Mouse (Mus musculus) cerebellum, adult 18-20 months (tissue): ENCODE measurements around the gene P2rx1.
A peak's percentile ranks its signal among the peaks of the same experiment; 100 is the strongest.

Experiments used
- DNase-seq, 2 experiments: peaks; one replicate each; pipeline ENCODE4 v3.0.0; 2021

P2rx1 gene

DNA sequence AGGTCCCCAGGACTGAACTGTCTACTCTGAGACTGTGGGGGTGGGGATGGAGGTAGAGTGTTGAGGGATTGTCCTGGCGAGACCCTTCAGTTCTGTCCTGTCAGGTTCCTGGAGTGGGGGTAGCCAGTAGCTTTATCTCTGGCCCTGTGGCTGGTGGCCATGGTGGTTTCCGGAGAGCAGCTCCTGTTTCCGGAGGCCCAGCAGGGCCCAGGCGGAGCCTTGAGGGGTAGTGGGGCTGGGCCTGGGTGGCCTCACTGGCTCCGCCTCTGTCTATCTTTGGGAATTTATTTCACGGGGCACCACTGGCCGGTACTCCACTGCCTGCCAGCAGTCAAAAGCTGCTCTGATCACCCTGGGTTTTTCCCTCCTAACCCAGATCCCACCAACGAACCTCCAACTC, at the start of gene P2rx1:
P2rx1 (plus strand) TSS at position 333 of the 400 bp plus-strand sequence.
- no peak for DNase-seq

DNA sequence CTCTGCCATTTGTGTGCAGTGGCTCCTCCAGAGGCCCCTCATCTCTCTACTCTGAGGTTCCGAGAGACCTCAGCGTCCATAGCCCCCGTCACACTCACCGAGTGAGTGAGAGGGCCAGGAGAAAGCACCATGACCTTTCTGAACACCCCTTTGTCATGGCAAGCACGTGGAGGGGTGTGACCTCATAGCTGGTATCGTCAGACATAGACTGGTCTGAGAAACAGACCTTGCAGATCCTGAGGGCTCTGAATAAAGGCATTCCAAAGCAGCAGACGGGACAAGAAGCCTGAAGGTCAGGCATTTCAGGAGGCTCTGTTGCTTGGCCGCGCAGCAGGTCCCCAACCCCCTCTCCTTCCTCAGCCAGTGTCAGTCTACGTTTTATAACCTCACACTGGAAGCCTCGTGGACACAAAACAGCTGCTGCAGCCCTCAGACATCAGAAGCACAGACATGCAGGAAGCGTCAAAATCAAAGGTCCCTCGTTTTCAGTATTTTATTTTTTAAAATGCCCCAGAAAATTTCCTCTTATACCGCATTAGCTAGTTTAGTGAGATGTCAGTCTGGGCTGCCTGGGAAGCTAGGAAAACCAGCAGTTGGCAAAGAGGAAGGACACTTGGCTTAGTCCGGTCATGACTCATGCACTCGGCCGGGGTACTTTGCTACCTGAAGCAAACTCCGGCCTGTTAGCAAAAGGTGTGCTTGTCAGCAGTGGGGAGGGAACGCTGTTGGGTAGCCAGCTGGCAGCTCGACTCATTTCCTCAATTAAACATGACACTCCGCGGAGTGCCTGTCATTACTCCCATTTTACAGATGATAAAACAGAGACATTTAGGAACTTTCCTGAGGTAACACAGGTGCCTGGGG, 47.5 kb upstream of the P2rx1 start:
- DNase-seq, result peak; percentile 39 to 44

- no peak for DNase-seq
Measured at GRCm38 (mm10) chr11:72952226-72952625, 46.7 kb upstream of the P2rx1 start.

GRCm38 (mm10) chr11:72952697-72953096, 46.2 kb upstream of the P2rx1 start:
- no peak for DNase-seq

DNA sequence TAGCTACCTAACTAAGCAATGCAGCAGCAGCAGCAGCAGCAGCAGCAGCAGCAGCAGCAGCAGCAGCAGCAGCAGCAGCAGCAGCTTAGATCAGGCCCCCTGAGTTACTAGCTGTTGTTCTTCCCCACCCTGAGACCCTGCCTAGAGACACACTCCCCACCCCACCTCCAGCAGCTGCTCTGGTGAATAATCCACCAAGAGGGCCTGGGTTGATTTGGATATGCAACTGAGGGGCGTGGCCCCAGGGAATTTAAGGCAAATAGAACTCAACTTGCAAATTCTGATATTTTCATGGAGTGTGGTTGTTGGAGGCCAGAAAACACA, 45.8 kb upstream of the P2rx1 start:
- no peak for DNase-seq

DNA sequence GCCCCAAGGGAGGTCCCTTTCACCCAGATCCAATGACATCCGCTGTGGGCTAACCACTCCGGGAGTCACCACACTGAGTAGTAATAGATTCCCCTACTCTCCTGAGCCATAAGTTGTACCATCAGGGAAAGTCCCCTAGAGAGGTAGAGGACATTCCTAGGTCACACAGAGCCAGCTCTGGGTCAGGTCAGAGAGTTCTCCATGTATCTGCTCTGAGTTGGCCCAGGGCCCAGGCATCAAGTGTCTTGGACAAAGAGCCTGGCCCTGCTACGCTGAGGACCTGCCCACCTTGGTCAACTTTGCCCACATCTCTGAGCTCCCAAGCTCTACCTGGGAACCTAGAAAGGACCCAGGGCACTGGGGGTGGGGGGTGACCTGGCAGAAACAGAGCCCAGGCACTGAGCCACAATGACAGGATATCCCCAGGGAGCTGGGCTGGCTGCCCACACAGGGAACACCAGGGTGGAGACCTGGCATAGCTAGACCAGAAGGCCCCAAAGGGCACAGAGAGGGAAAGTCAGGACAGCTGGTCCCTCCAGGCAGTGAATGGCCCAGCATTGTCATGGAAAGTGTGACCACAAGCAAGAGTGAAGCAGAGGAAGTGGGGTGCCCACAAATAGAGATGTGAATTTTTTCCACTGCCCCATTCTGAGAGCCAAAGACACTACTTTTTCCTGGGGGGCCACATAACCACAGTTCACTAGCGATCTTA, 45.3 kb upstream of the P2rx1 start:
- DNase-seq, result peak; percentile 23 to 39

DNA sequence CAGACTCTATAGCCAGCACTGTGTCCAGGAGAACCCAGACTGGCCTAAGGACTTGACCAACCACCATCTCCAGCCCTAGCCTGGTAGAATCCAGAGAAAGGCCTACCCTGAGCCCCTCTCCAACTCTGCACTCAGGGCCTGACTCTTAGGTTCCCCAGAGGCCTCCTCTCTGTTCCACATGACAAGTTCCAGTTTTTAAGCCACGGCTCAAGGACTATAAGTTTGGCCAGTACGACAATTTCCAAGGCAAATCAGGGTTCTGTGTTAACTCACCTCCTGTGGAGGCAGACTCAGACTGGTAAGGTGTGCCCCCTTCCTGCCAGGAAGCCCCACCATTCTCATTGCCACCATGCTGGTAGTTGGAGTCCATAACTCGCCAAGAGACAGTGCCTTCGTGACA, 44.7 kb upstream of the P2rx1 start:
- DNase-seq, result no peak

DNA sequence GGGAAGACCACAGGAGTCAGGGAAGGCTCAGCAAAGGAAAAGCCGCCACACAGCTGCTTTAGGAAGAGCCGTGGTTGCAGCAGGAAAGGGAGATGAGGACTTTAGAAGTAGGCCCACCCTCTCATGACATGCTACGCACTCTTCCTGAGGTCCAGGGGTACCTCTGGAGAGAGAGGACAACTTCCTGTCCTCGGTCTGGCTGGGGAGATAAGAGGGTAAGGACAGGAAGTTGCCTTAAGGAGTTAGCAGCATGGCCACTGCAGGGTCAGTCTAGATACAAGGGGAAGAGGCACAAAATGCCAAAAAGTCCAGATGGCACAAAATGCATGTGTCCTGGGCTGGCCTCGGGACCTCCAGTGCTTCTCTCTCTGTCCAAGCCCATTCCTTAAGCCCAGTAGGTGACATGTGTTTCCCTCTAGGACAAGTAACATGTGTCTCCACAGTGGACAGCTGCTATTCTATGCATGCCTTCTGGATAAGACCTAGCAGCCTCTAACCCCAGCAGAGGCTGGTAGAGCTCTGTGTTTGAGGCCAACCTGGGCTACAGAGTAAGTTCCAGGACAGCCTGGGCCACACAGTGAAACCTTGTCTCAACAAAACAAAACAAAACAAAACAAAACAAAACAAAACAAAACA, 43.4 kb upstream of the P2rx1 start:
- DNase-seq, result no peak

DNA sequence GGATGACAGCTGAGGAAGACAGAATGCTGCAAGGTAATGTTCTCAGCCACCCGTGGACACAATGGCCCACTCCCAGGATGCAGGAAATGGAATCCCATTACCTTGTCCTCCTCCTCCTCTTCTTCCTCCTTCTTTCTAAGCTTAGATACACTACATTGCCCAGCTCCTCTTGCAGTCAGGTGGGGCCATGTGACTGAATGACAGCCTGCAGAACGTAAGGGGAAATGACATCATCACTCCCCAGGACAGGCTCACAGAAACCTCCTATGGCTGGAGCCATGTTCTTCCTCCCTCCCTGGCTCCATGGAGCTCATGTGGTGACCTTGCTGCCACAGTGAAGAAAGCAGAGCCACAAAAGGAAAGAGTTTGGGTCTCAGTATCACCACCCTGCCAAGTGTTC, 41.6 kb upstream of the P2rx1 start:
- DNase-seq, result no peak

- no peak for DNase-seq
Measured at GRCm38 (mm10) chr11:72959924-72960679, 38.8 kb upstream of the P2rx1 start.

DNA sequence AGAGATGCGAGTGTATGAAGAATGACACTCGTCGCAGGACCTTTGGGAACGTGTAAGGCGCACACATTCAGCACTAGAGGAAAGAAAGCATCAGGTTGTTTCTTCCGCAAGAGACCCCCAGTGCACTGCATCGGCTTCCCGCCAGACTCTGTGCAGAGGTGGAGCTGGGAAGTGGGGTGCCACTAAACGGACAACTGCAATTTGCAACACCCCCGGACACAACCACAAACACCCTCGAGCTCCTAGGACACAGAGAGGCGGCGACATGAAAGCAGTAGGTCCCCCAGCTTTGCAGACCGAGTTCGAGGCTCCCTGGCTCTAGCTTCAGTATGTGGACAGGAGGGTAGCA, 38.2 kb upstream of the P2rx1 start:
- DNase-seq, result no peak

DNA sequence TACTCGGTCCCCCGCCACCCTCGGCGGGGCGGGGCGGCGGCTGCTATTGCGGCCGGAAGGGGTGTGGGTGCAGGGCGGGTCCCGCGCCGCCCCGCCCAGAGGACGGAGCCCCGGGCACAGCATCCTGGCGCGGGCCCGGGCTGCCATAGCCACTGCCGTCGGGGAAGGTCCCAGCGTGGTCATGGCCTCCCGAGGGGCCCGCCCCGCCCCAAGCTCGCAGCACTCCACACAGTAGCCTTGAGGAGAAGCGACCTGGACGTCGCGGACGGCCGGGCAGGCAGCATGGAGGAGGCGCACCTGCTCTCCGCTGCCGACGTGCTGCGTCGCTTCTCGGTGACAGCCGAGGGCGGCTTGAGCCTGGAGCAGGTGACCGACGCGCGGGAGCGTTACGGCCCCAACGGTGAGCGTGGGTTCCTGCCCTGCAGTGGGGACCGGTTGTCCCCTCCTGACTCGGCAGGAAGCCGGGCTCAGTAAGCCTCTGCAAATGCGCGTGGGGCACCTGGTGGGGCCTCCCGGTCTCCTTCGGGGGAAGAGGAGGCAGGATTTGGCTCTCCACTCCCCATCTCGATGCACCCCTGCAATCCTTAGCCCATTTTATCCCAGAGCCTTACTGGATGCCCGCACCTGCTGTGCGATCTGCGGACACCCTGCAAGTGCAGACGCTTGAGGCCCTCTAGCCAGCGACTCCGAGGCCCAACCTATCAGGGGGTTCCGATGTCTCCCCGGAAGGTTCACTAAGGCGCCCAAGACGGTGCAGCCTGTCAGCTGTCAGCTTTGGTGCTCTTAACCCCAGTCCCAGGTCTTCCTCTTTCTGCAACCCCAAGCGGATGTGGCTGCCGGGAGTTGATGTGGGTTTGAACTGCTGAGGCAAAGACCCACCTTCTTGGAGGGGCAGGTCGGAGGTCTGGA, 37.6 kb upstream of the P2rx1 start, which contains the start of gene Atp2a3:
Atp2a3 (plus strand) TSS at position 98 of the 909 bp plus-strand sequence.
- DNase-seq, result no peak

DNA sequence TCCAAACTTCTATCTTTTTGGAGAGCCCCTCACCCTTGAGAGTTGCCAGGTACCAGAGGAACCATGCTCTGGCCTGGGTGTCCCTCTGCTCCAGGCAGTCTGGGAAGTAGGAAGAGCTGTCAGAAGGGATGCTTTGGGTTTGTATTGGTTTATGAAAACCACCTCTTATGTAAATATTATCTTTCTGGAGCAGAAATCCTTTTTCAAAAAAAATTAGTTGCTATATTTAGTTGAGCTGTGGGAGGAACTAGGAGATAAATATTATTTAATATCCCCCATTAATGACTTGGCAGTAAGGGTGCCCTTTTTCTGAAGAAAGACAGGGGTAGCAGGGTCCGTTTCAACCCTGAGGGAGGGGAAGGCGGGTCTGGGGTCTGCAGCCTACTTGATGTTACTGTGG, 36.5 kb upstream of the P2rx1 start:
- DNase-seq, result no peak

DNA sequence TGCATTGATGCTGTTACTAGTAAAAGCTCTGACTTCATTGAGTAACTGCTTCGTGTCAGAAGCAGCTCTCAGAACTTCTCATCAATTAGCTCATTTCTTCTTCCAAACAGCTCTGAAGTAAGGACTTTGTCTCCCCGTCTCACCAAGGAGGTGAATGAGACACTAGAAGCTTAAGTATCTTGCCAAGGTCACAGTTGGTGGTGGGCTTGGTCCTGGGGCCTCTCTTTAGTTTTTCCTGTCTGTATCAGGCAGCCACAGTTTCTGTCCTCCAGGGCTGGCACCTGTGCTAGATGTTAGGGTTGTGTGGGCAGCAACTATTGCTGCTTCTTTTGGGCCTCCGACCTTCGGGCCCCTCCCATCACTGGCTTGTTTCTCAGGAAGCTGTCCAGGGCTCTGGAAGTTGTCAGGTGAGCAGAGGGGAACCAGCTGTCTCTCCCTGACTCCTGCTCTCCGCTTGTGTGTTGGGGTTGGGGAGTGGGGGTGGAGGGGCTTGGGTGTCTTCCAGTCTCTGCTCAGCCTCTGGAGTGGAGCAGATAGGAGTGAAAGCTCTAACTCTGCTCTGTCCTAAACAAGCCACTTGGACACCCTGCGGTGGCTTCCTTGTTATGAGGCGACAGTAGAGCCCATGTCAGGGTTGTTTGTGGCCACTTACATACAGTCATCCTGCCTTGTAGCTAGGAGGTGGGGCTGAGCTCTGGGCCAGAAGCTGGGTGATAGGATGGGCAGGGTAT, 35.7 kb upstream of the P2rx1 start:
- DNase-seq, result no peak

- DNase-seq, result no peak
Measured at GRCm38 (mm10) chr11:72963789-72964294, 35.1 kb upstream of the P2rx1 start.

GRCm38 (mm10) chr11:72974995-72975503, 23.9 kb upstream of the P2rx1 start:
- no peak for DNase-seq

GRCm38 (mm10) chr11:72982516-72982915, 16.4 kb upstream of the P2rx1 start:
- DNase-seq, result peak in 1 of 2 experiments; percentile 18

- DNase-seq, result no peak
Measured at GRCm38 (mm10) chr11:72983283-72983682, 15.6 kb upstream of the P2rx1 start.

DNA sequence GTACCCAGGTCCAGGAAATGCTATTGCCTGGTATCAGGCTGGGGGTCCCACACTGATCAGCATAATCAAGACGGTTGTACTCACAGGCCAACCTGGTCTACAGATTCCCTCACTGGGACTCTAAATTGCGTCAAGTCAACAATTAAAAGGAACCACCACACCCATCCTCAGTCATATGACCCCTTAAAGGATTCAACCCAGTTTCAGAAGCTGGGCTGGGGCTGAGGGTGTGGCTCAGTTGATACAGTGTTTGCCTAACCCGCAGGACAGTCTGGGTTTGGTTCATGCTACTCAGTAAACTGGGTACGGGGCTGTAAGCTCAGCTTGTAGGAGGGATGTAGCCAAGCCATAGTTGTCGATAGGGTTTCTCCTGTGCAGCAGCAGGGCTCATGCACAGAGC, 12.2 kb upstream of the P2rx1 start:
- DNase-seq, result no peak

DNA sequence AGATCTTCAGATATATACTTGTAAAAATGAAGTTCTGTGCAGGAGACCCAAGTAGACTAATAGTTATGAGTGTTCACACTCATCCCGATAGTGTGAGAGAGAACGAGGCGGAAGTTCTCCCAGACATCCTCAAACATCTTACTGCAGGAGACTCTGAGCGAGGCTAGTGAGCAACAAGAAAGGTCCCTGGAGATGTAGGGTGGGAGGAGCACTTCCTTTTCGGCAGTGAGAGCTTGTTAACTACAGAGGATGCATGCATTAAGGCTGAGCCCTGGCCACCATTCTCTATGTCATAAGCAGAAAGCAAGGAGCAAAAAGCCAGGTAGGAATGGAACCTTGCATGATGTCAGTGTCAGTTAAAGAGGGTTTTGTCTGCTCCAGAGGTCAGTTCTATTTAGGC, 11.7 kb upstream of the P2rx1 start:
- no peak for DNase-seq

DNA sequence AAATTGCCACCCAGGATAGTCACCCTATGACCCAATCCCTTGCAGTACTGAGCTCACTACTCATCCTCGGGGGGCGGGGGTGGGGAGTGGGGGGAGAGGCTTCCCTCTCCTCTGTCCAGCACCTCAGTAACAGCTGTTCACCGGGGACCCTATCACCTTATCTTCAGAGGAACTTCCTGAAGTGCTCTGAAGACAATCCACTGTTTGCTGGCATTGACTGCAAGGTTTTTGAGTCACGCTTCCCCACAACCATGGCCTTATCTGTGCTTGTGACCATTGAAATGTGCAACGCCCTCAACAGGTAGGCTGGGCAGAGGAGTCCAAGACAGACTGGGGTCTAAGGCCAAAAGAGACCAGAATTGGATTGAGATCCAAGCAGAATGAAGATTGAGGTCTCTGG, 11.1 kb upstream of the P2rx1 start:
- no peak for DNase-seq
